Mouse (Mus musculus) NIH3T3 (cell line): ENCODE measurements around the gene Zfp82.
A peak's percentile ranks its signal among the peaks of the same experiment; 100 is the strongest.
"Not testable (repeated sequence)": the region's sequence is repeated elsewhere in the genome, so short reads cannot be mapped to it uniquely, and the experiment has no call there.

Source experiments
- DNase-seq: peaks from one replicate; pipeline ENCODE4 v3.0.0-alpha.2; 2012; ENCODE audit warnings: low read depth

Zfp82 gene

DNA sequence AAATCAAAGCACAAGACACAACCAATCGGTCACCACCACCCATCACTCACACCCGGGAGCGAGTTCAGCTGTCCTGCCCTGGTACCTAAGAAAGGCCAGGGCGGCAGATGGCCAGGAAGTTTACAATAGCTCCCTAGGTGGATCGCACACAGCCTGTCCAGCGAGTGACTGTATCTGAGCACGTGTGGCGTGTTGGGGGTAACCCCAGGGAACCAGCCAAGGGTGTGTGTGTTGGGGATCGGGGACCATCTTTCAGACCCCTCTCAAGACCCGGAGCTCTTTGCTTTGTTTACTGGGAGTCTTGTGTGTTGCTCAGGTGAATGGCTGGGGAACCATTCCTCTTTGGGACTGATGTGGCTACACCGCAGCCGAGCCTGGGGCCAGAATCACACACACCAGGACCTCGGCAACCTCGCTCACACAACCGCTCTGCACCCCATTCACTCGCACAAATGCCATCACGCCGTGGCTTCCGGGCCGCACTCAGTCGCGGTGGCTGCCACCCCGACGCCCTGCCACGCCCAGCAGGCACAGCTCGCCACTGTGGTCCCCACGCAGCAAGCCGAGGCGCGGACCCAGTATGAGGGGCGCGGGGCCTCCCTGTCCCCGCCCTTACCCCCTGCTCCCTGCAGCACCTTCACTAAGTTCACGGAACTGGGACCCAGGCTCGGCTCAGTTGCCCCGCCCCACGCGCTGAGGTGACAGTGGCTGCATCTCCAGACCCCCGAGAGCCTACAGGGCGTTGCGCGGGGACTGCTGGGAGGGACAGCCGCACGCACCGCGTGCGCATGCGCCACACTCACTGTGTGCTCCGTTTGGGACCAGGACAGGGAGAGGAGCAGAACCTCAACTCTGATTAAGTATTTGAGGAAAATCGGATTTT lies at the start of gene Zfp82:
Gene Zfp82 (minus strand): TSS at position 755 of the 883 bp plus-strand sequence.
- peak; percentile 87 for DNase-seq

DNA sequence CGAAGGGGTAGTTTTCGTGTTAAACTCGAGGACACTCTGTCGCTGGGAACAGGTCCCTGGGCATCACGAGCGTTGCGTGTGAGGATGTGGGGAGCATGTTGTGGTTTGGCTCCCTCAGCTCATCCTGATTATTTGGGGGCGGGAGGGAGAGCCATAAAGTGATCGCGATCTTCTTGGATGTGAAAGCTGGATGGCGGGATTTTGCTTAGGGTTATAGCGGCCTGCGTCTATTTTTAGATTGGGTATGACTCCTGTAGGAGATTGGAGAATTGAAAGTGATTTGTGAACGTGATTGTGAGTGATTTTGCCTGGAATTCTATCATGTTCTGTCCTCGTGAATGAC lies 49.5 kb upstream of the Zfp82 start:
- DNase-seq: peak; percentile 75

DNA sequence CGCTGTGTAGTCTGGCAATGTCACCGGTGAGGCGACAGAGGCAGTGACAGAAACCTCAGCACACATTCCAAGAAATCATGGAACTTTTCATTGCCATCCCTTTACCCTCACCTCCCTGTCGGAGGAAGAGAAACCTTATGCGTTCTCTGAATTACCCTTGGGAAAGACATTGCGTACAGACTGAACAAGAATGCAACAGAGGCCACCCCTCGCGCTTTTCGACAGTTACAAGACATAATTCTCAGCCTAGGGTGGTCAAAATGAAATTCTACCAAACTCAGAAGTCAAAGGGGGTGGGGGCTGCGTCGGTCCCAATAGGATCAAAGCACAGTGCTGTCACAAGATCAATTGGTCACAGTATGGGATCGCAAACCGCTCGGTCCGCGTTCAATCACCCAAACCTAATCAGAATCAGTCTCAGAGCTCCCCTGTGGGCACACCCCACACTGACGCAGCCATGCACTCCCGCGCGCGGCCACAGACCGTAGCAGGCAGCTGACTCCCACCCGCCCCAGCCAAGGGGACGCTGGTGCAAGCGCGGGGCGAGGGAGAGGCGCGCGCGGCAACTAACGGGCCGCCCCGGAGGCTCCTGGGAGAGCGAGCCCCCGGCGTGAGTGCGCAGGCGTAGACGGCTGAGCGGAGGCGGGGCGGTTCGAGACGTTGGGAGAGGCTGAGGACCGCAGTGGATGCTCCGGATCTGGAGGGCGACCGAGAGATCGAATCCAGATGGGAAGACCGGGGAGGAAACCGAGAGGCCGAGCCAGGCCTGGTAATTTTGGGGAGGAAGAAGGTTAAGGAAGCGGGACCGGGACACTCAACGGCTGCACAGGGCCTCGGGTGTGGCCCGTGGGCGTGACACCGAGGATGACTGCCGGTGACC lies 48.8 kb upstream of the Zfp82 start, which contains the start of gene Zfp382:
Gene Zfp382 (plus strand): TSS at position 635 of the 880 bp plus-strand sequence.
- peak; percentile 97 for DNase-seq

DNA sequence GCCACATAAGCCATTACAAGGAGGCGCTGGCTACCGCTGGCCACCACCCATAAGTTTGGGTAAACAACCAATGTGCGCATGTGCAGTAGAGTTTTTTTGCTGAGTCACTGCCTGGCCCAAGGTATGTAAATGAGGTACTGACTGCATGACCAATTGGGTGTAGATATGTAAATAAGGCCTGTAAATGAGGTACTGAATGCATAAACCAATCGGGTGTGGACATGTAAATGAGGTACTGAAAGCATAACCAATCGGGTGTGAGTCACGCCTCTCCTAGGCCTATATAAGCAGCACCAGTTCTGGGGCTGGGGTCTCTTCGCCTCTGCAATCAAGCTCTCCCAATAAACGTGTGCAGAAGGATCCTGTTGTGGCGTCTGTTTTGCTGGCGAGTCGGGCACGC lies 45.2 kb upstream of the Zfp82 start:
- DNase-seq: not testable (repeated sequence)

DNA sequence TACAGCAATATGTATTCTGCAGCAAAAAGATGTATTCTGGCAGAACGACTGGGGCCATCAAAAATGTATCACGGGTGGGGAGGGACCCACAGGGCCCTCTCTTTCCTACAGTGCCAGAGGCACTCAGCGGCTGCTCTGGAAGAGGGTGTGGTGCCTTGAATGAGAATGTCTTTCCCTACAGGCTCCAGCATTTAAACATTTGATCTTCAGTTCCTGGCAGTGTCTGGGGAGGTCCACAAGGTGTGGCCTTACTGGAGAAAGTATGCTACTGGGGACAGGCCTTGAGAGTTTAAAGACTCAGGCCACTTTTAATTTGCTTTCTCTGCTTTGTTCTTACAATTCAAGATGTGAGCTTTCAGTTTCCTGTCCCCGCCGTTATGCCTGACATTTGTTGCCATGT lies 43.4 kb upstream of the Zfp82 start:
- DNase-seq: no peak

DNA sequence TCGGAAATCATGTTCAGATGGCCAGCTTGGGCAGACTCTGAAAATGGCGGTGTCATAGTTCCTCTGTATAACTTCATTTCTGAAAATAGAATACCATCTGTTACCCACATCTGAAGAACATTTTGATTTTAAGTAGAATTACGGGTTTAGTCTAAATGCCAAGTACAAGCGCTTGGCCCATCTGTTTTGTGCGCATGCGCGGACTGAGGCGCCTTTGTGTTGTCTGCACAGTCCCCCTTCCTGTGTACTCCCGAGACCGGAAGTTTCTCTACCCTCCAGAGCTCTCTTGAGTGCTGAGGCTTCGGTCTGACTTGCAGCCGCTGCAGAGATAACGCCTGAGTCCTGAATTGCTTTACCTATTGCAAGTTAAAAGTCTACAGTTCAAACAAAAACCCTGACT lies 26.6 kb upstream of the Zfp82 start:
- no peak for DNase-seq

DNA sequence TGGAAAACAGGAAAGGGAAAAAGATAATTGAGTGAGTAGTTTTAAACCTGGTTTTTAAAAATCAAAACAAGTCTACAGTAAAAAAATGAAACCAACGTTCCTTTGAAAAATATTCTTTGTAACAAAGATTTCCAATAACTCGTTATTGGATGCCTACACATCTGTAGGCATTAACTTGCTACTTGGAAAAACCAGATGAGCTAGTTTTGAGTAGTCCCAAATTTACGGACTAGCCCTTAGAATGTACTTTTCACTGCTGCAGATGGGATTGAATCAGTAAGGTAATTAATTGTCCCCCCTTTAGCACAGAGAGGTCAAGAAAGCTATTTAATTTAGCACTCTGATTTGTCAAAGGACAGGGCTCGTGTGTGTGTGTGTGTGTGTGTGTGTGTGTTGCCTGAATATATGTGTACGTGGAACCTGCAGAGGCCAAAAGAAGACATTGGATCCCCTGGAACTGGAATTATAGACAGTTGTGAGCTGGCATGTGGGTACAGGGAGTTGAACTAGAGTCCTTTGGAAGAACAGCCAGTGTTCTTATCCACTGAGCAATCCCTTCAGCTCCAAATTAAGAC lies 22.9 kb upstream of the Zfp82 start:
- peak; percentile 31 for DNase-seq

DNA sequence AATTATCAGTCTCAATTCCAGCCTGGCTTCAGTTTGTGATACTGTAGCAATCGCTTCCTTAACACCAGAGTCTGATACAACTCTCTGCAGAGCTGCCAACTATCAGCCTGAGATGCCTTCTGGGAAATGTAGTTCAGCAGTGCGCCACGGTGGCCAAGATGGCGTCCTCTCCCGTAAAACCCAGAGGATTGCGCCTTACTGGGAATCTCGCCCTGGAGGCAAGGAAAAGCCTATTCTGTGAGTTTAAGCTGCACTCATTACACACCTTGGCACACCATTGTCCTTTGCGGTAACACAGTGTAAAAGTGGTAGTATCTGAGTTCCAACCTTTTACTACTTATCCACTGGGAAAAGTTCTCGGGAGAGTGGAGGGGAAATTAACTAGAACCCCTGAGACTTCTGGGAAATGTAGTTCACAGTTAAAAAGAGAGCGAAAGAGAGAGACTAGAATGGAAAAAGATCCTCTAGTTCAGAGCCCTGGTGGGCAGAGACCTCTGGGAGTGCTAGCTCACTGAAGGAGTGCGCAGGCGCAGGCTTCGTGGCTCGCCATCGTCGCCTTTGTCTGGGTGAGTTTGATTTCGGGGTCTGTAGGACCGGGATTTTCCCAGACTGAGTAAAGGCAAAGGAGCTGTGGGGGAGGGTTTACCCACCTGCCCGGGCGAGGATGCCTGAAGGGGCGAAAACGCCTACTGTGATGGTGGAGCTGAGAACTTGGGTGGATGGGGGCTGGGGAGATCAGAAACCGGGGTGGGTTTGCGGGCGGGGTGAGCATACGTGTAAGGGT lies 22.1 kb upstream of the Zfp82 start, which contains the start of gene Zfp260:
Gene Zfp260 (plus strand): TSS at position 132 of the 784 bp plus-strand sequence.
- DNase-seq: peak; percentile 95

DNA sequence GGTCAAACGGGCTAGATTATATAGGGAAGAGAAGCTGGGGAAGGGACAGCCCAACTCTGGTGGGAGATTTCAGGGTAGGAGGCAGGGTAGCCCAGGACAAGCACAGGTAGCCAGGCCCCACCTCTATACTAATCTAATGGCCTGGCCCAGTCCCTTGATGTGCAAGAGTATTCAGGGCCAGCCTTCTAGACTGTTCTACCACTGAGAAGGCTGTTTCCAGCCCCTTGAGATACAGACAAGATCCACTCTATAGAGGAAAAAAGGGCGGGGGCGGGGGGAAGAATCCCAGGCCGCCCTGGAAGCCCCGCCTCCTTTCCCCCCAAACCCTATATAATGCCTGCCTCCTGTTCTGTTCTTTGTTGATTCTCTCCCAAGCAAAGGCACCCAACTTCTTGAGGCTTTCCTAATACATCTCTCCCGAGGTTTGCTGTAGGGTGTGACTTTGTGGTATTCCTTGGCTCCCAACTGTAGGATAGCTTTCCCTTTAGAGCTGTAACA lies 21.3 kb upstream of the Zfp82 start:
- peak; percentile 26 for DNase-seq

DNA sequence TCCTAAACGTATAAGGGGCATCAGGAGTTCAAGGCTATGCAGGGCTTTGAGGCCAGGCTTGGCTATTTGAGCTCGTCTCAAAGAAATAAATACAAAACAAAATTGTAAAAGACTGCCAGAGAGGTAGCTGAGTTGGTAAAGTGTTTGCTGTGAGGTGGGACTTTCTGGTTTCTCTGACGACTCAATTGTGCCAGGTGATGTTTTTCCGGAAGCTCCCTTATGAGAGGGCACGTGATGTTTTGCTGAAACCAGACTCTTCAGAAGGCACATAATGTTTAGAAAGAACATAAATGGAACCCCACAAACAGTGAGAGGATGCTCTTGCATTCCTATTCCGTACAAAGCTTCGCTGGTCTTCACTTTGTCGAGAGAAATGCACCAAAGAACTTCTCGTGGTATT lies 20.0 kb upstream of the Zfp82 start:
- no peak for DNase-seq

DNA sequence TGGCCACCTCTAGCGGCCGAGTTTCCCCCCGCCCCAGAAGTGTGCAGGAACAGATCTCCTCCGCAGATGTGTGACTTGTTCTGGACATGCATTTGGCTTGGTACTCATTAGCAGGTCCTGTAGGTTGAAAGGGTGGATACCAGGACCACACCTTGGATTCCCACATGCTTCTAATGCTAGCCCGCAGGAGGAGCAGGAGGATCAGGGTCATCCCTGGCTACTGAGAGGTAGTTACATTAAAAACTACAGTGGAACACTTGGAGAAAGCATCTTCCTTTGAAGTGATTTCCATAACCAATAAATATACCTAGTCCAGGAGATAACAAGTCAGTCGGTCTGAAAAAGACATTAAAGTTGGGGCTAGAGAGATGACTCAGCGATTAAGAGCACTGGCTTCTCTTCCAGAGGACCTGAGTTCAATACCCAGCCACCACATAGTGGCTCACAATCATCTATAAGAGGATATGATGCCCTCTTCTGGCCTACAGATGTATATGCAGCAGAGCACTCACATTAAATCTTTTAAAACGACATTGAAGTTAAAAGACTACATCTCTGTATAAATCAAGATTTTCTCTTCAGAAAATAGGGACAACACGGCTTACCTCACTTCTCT lies 18.4 kb upstream of the Zfp82 start:
- DNase-seq: peak; percentile 80

DNA sequence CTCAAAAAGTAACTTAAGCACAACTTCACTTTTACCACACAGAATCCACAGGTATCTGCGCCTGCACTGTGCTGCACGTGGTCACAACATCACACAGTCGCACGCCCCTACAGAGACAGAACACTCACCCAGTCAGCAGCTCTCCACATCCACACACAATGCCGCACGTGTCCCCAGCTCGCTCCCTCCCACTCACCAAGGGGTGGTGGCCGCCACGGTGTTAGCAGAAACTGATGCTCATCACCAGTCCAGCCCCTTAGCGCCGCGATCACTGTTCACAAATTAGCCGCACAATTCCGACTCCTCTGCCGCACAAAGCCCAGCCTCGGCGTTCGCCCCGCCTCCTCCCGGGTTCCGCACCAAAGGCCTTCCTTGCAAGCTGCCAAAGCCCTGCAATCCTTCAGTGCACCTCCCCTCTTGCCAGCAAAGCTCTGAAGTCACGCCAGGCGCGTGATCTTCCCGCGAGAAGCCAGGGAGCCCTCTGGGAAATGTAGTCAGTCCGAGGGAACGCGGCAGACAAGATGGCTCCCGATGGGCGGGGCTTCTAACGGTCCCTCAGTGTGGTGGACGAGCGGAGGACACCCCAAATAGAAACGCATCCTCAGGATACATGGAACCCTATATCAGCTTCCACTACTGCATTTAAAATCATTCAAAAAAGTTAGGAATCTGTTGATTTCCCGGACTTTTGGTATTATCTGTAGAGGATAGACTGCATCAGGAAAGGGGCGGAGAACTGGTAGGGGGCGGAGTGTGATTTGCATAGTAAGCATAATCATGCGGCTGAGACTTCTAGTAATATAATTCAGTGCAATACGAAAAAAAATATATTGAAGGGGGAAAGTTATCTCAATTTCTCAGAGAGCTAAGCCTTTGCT lies 17.6 kb upstream of the Zfp82 start, which contains the start of the genes Gm26920 and Zfp566:
Gene Gm26920 (minus strand): TSS at position 319 of the 878 bp plus-strand sequence.
Gene Zfp566 (minus strand): TSS at position 436 of the 878 bp plus-strand sequence.
- peak; percentile 100 for DNase-seq

DNA sequence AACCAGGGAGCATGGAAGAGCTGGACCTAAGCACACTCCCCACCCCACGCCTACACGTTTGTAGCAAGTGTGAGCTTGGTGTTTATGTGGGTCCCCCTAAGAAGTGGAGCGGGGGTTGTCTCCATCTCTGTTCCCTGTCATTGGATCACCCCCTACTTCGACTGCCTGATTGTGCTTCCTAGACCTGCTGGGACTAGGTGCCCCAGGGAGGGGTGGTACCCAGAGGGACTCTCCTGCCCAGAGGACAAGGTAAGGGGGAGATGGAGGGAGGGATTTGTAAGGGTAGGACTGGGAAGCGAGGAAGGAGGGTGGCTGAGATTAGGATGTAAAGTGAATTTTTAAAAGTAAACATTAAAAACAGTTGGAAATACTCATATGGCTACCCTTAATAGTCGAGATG lies 16.7 kb upstream of the Zfp82 start:
- no peak for DNase-seq

DNA sequence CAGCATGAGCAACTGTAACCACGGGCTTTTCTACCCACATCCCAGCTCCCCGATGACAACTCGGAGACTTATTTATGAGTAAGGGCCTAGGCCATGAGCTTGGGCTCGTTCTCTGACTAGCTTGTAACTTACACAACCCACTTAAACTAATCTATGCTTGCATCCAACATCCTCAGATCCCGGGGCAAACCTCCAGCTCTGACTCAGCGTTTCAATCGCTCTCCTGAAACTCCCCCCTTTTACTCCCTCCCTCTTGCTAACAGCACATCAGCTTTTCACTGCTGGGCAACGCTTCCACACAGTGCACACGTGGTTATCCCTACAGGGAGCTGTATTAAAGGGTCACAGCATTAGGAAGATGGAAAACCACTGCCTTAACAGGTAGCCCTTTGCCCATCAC lies 13.8 kb upstream of the Zfp82 start:
- DNase-seq: peak; percentile 98

DNA sequence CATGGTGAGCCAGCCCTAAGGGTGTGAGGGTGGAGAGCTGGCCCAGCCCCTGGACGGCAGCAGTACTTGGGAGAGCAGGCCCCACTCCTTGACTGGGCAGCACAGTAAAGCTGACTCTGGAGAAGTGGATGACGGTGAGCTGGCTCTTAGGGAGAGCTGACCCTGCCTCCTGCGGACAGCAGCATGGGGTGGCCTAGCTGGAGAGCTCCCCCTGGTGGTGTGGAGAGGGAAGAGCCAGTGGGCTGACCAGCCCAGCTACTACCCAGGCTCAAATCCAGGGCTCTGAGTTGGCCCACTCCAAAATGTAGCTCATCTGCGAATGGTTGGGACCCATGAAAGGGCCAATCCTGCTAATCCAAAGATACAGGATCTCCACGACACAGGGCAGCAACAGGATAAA lies 8.1 kb downstream of the Zfp82 start:
- DNase-seq: no peak

DNA sequence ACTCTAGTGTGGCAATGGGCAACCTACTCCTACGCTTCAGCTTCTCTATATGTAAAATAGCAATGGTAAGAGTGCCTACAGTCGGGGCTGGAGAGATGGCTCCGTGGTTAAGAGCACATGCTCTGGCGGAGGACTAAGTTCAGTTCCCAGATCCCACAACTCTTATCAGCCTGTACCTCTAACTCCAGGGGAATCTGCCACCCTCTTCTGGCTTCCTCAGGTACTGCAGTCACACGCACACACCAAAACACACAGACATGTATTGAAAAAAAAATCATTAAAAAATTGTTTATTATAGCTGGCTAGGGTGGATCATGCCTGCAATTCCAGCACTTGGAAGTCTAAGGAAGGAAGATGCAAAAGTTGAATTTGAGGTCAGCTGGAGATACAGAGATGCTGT lies 10.2 kb downstream of the Zfp82 start:
- DNase-seq: peak; percentile 45

DNA sequence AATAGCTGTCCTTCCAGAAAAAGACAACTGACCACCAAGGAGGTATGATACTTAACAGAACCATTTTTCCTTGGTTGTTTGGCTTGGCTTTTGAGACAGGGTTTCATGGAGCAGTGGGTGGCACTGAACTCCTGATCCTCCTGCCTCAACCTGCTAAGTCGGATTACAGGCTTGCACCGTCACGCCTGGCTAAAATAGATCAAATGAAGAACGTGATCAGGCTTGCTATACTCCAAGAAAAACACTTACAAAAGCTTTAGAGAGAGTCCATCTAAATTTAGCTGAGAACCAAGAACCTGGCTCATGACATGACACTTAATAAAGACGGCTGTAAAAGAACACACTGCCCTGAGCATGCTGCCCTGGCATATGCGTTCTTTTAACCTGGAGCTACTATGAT lies 12.4 kb downstream of the Zfp82 start:
- no peak for DNase-seq

DNA sequence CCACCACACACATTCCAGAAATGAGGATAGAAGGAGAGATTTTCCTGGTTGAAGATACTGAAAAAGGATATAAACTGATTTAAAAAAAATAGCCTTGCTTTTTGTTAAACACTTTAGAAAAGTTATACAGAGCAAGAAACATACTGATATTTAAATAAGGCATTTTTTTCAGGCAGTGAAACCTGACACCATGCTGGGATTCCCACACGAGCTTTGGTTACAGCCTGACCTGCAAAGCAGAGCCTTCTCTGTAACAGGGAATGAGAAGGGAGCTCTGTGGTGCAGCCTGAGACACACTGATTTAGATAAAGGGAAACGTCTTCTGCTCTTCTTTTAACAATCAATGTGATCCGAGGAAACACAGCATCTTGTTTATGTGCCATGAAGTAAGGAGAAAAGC lies 19.1 kb downstream of the Zfp82 start:
- peak; percentile 67 for DNase-seq

DNA sequence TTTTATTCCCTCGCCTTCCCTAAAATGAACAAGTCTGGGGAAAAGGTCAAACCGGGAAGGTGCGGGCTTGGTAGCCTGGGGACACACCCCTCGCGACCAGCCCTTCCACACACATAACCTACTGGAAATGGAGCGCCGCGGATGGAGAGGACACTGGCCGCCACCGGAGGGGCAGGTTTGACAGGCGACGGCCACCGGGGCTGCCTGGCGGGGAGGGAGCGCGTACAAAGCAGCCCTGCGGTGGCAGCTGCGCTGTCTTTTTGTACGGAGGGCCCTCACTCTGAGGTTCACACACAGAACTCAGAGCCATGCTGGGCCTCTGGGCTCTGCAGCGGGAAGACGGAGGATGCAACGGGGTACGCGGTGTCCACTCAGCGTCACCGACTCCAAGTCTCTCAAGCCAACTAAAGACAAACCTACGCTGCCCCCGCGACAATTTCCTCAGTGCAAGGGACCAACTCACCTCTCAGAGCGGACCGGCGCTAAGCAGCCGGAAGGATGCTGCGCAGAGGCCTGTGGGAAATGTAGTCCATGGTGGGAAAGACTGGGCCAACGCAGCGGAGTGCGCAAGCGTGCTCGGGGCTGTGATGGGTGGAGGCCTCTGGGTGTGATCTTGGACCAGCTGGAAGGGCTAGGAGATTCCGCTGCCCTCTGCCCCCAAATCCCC lies 21.7 kb downstream of the Zfp82 start, which contains the start of gene Zfp14:
Gene Zfp14 (minus strand): TSS at position 499 of the 667 bp plus-strand sequence.
- peak; percentile 82 for DNase-seq
